23 mouse cellular contexts compared by ENCODE assay signal in the genomic region with DNA sequence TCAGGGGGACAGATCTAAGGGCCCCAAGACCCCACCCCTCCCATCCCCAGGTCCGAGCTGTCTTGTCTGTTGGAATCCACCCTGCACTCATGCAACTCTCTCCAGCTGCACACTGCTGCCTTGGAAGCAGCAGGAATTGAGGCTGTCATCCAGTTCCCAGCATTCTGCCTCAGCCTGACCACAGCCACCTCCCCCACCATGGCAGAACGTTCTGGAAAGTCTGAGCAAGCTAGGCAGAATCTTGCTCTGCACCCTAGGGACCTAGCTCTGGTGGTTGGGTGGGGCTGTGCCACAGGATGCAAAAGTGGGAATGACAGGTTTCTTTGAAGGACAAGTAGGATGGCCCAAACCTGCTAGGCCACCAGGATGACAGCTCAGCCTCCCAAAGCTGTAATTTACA. TPM values are rescaled to one million over a fixed set of nuclear protein-coding genes. Genes with fewer than 3 reads are reported as not detected.
DNase-seq lines count a peak whose midpoint lies in the region; ATAC-seq and TF ChIP-seq lines count a peak whose summit lies in the region.
"Had no signal": no experiment of that assay in that cellular context is flagged by ENCODE, and none has a peak within 500 bp of the region (broad histone marks: within the 10 kb centered on the region; RNA-seq: fewer than 3 reads in every experiment).

No protein-coding gene starts in this region.

- no peak overlapping the region for H3K9ac ChIP-seq in CH12.LX (ENCODE audit: insufficient read depth, low read depth)
- H3K9ac ChIP-seq: forebrain, postnatal 0 days; kidney, embryonic 15.5 days; liver, embryonic 15.5 days; neural tube, embryonic 15.5 days had no signal

- H3K9me3 ChIP-seq in CH12.LX (replicated peaks; ENCODE audit: low read length), result no peaks in the 10 kb centered on the region
- H3K9me3 ChIP-seq: forebrain, embryonic 10.5 days; kidney, embryonic 15.5 days; liver, embryonic 15.5 days; neural tube, embryonic 15.5 days had no signal

- H3K27ac ChIP-seq in layer of hippocampus, adult 2 months, result peak overlapping the region; percentile 94
- H3K27ac ChIP-seq in CH12.LX (ENCODE audit: insufficient read depth, low read depth), result no peak overlapping the region
- peak overlapping the region; percentile 82 for H3K27ac ChIP-seq in bone marrow macrophage, adult 2 months (ENCODE audit: insufficient read depth, low read depth, low read length)
- H3K27ac ChIP-seq: forebrain, embryonic 10.5 days; kidney, embryonic 15.5 days; liver, embryonic 15.5 days; neural tube, embryonic 15.5 days had no signal

- intact Hi-C loops in heart, postnatal 36 days (cut with DNase I), result no loop called here

- H3K4me2 ChIP-seq in CH12.LX (ENCODE audit: insufficient read depth, low read depth, poor library complexity, severe bottlenecking), result no peak overlapping the region
- H3K4me2 ChIP-seq: kidney, embryonic 15.5 days; liver, embryonic 15.5 days; neural tube, embryonic 15.5 days had no signal

- peaks cover 36 to 95% of the 10 kb centered on the region in 2 experiments for H3K4me1 ChIP-seq in CH12.LX (ENCODE audit: control insufficient read depth in 1 of 2, insufficient read depth in 2 of 2)
- H3K4me1 ChIP-seq in bone marrow macrophage, adult 2 months (ENCODE audit: control insufficient read depth, insufficient read depth, low read length), result peaks cover 81% of the 10 kb centered on the region

- peaks cover 35% of the 10 kb centered on the region for H3K79me2 ChIP-seq in CH12.LX (replicated peaks; ENCODE audit: control insufficient read depth, extremely low read depth, insufficient read depth, poor library complexity, severe bottlenecking)

- no peak overlapping the region for H3K4me3 ChIP-seq in layer of hippocampus, adult 2 months
- H3K4me3 ChIP-seq in CH12.LX (replicated peaks in 1 of 3; ENCODE audit: low read depth in 2 of 3, low read length in 2 of 3, poor library complexity in 1 of 3), result no peak overlapping the region
- no peak overlapping the region for H3K4me3 ChIP-seq in bone marrow macrophage, adult 2 months (ENCODE audit: insufficient read depth, low read length)
- H3K4me3 ChIP-seq: forebrain, embryonic 10.5 days; kidney, embryonic 15.5 days; liver, embryonic 15.5 days; neural tube, embryonic 15.5 days had no signal

- ATAC-seq in frontal cortex, adult (ENCODE audit: low TSS enrichment), result no peak
- ATAC-seq: forebrain, postnatal 0 days; hindbrain, embryonic 16.5 days; intestine, embryonic 16.5 days had no signal

- peak; percentile 94 for DNase-seq in heart, adult 11 months
- DNase-seq in heart, postnatal 36 days, result no peak
- no peak for DNase-seq in layer of hippocampus, adult 2 months (ENCODE audit: low spot score in 2 of 2)
- DNase-seq in layer of hippocampus, postnatal 14 days (ENCODE audit: low spot score in 2 of 2), result no peak
- DNase-seq in CH12.LX (ENCODE audit: extremely low read depth) (peak; percentile 46), adipocyte (ENCODE audit: low spot score) (no peak)
- DNase-seq: adrenal gland, postnatal 25 days; cerebellum, adult 9-10 months; embryo, embryonic 11 days; forebrain, postnatal 0 days; heart, postnatal 4 days; left cerebral cortex, postnatal 4 days; midbrain, embryonic 14.5 days; thymus, adult 2 months had no signal

- peak; percentile 21; the same call in 1 of the 2 replicates for TF ChIP-seq EP300 in CH12.LX (IDR thresholded peaks at IDR 0.05; ENCODE audit: low read length)

- no peak for TF ChIP-seq RAD21 in CH12.LX (IDR thresholded peaks at IDR 0.05; ENCODE audit: low read depth, low read length)

- peaks cover 31 to 88% of the 10 kb centered on the region in 2 experiments for H3K36me3 ChIP-seq in CH12.LX (replicated peaks in 1 of 2; ENCODE audit: control insufficient read depth in 1 of 2, insufficient read depth in 1 of 2, low read length in 1 of 2)

- in situ Hi-C loops in CH12.LX (cut with MboI; ENCODE audit: low pct_ligation_motif_present, low pct_unique_long_range_greater_than_20kb, low sequenced_read_pairs), result no loop called here

- dilution Hi-C loops in CH12.LX (cut with MboI; ENCODE audit: extremely low pct_ligation_motif_present, extremely low pct_unique_long_range_greater_than_20kb, low sequenced_read_pairs), result no loop called here

- no peaks in the 10 kb centered on the region for H3K27me3 ChIP-seq in CH12.LX (replicated peaks)
- H3K27me3 ChIP-seq: kidney, embryonic 15.5 days; liver, embryonic 15.5 days; neural tube, embryonic 15.5 days had no signal

- no peak for TF ChIP-seq CTCF in layer of hippocampus, adult 2 months (conservative IDR thresholded peaks at IDR 0.05)
- no peak for TF ChIP-seq CTCF in CH12.LX (conservative IDR thresholded peaks at IDR 0.05 in 1 of 2, IDR thresholded peaks at IDR 0.05 in 1 of 2; ENCODE audit: low read depth in 2 of 2, low read length in 2 of 2)
- no peak for TF ChIP-seq CTCF in bone marrow macrophage, adult 2 months (IDR thresholded peaks at IDR 0.05; ENCODE audit: low read depth, low read length)

- TF ChIP-seq POLR2A in CH12.LX (IDR thresholded peaks at IDR 0.05; ENCODE audit: low read depth, low read length), result no peak
- TF ChIP-seq POLR2A in bone marrow macrophage, adult 2 months (IDR thresholded peaks at IDR 0.05; ENCODE audit: borderline replicate concordance, low read depth, low read length), result no peak

TF ChIP-seq in CH12.LX, 34 proteins besides CTCF, POLR2A, EP300 and RAD21:
- TF ChIP-seq ETS1 (conservative IDR thresholded peaks at IDR 0.05; ENCODE audit: low read depth, low read length) (0 out of 2 replicates have a peak, but pooled peaks have one; percentile 20), ZNF384 (IDR thresholded peaks at IDR 0.05; ENCODE audit: low read depth, low read length) (no peak), MXI1 (IDR thresholded peaks at IDR 0.05; ENCODE audit: low read depth, low read length) (no peak), HCFC1 (IDR thresholded peaks at IDR 0.05; ENCODE audit: low read depth, low read length) (no peak)

RNA-seq across cellular contexts. Expression of gene Sh3gl1, which starts 12.0 kb away (rescaled TPM):
- total RNA-seq in heart, postnatal 36 days (2021), result 10 to 100 TPM; 15.4 to 17.3 TPM
- total RNA-seq in layer of hippocampus, adult 2 months (2021), result 10 to 100 TPM; 63.0 to 69.7 TPM
- 10 to 100 TPM; 64.9 to 67.5 TPM for total RNA-seq in layer of hippocampus, postnatal 14 days (2021)
- total RNA-seq in CH12.LX (2012; rRNA removed) (29.3 and 33.5 TPM in 2 replicates), CH12.LX (2014; rRNA removed) (38.0 and 39.4 TPM in 2 replicates)
- polyA plus RNA-seq in CH12.LX (2012; ENCODE audit: insufficient read length, low read depth), result 32.1 and 39.0 TPM in 2 replicates
- 98.2 and 99.0 TPM in 2 replicates for polyA plus RNA-seq in bone marrow macrophage, adult 2 months (2012; ENCODE audit: insufficient read depth, insufficient read length, missing spikeins)

RNA-seq across cellular contexts. Expression of gene Chaf1a, which starts 15.8 kb away (rescaled TPM):
- total RNA-seq in heart, postnatal 36 days (2021), result 1 to 10 TPM; 1.3 to 1.5 TPM
- total RNA-seq in layer of hippocampus, adult 2 months (2021), result 1 to 10 TPM; 2.7 to 3.3 TPM
- total RNA-seq in layer of hippocampus, postnatal 14 days (2021), result 1 to 10 TPM; 3.5 to 5.0 TPM
- 39.3 and 55.0 TPM in 2 replicates for total RNA-seq in CH12.LX (2012; rRNA removed)
- 18.4 and 18.6 TPM in 2 replicates for total RNA-seq in CH12.LX (2014; rRNA removed)
- 97.1 and 135 TPM in 2 replicates for polyA plus RNA-seq in CH12.LX (2012; ENCODE audit: insufficient read length, low read depth)
- polyA plus RNA-seq in bone marrow macrophage, adult 2 months (2012; ENCODE audit: insufficient read depth, insufficient read length, missing spikeins), result 11.5 and 14.1 TPM in 2 replicates

RNA-seq across cellular contexts. Expression of gene Mpnd, which starts 19.0 kb away (rescaled TPM):
- total RNA-seq in heart, postnatal 36 days (2021), result 10 to 100 TPM; 58.6 to 64.1 TPM
- 100 to 1,000 TPM; 101 to 103 TPM for total RNA-seq in layer of hippocampus, adult 2 months (2021)
- total RNA-seq in layer of hippocampus, postnatal 14 days (2021), result 100 to 1,000 TPM; 112 to 119 TPM
- 38.9 and 55.1 TPM in 2 replicates for total RNA-seq in CH12.LX (2012; rRNA removed)
- 23.4 and 24.5 TPM in 2 replicates for total RNA-seq in CH12.LX (2014; rRNA removed)
- 25.3 and 26.8 TPM in 2 replicates for polyA plus RNA-seq in CH12.LX (2012; ENCODE audit: insufficient read length, low read depth)
- polyA plus RNA-seq in bone marrow macrophage, adult 2 months (2012; ENCODE audit: insufficient read depth, insufficient read length, missing spikeins), result 41.5 and 52.8 TPM in 2 replicates

RNA-seq across cellular contexts. Expression of gene Stap2, which starts 19.1 kb away (rescaled TPM):
- 10 to 100 TPM; 15.5 to 16.4 TPM for total RNA-seq in heart, postnatal 36 days (2021)
- 1 to 10 TPM; 2.2 to 2.8 TPM for total RNA-seq in layer of hippocampus, adult 2 months (2021)
- 1 to 10 TPM; 4.0 to 4.3 TPM for total RNA-seq in layer of hippocampus, postnatal 14 days (2021)
- total RNA-seq in CH12.LX (2012; rRNA removed), result 2.2 and 3.2 TPM in 2 replicates
- 0.41 and 0.52 TPM in 2 replicates for total RNA-seq in CH12.LX (2014; rRNA removed)
- 0.51 and 0.91 TPM in 2 replicates for polyA plus RNA-seq in CH12.LX (2012; ENCODE audit: insufficient read length, low read depth)
- polyA plus RNA-seq in bone marrow macrophage, adult 2 months (2012; ENCODE audit: insufficient read depth, insufficient read length, missing spikeins), result 0.98 and 1.5 TPM in 2 replicates

RNA-seq across cellular contexts. Expression of gene Fsd1, which starts 38.2 kb away (rescaled TPM):
- total RNA-seq in heart, postnatal 36 days (2021), result not detected
- total RNA-seq in layer of hippocampus, adult 2 months (2021), result 10 to 100 TPM; 67.2 to 69.0 TPM
- total RNA-seq in layer of hippocampus, postnatal 14 days (2021), result 10 to 100 TPM; 73.1 to 76.4 TPM
- total RNA-seq in CH12.LX (2012; rRNA removed), result 0.21 and 0.50 TPM in 2 replicates
- total RNA-seq in CH12.LX (2014; rRNA removed), result not detected in 2 replicates
- not detected in 2 replicates for polyA plus RNA-seq in CH12.LX (2012; ENCODE audit: insufficient read length, low read depth)
- not detected in 2 replicates for polyA plus RNA-seq in bone marrow macrophage, adult 2 months (2012; ENCODE audit: insufficient read depth, insufficient read length, missing spikeins)
- total RNA-seq: gastrocnemius, adult 18-20 months had no signal

Comparison
In these comparisons a context has a peak if more than half of its experiments do, and no peak if none do; other contexts are left out.
1. DNase-seq: peak in heart, adult 11 months (single experiment) and CH12.LX (single experiment); none in heart, postnatal 36 days (0 of 2), layer of hippocampus, adult 2 months (0 of 2), layer of hippocampus, postnatal 14 days (0 of 2) and adipocyte (single experiment).